Mouse (Mus musculus) heart, adult 2 months (tissue): ENCODE results near the gene Fam178b.

Experiments
- CTCF ChIP-seq: fragments of 200-600 bp; IDR thresholded peaks from 2 replicates; pipeline ENCODE4 v1.8.1; 2022; ENCODE audit warnings: antibody characterized with exemption, mild to moderate bottlenecking, moderate library complexity
- EP300 ChIP-seq: fragments of 200-500 bp; IDR thresholded peaks from 2 replicates; pipeline ENCODE4 v1.6.1; 2011; ENCODE audit warnings: low read depth, low read length, control low read depth; ENCODE audit not compliant: insufficient read depth
- POLR2A ChIP-seq: fragments of 200-500 bp; IDR thresholded peaks from 2 replicates; pipeline ENCODE4 v1.6.1; 2011; ENCODE audit warnings: mild to moderate bottlenecking, low read depth, low read length, control low read depth; ENCODE audit not compliant: insufficient read depth

DNA sequence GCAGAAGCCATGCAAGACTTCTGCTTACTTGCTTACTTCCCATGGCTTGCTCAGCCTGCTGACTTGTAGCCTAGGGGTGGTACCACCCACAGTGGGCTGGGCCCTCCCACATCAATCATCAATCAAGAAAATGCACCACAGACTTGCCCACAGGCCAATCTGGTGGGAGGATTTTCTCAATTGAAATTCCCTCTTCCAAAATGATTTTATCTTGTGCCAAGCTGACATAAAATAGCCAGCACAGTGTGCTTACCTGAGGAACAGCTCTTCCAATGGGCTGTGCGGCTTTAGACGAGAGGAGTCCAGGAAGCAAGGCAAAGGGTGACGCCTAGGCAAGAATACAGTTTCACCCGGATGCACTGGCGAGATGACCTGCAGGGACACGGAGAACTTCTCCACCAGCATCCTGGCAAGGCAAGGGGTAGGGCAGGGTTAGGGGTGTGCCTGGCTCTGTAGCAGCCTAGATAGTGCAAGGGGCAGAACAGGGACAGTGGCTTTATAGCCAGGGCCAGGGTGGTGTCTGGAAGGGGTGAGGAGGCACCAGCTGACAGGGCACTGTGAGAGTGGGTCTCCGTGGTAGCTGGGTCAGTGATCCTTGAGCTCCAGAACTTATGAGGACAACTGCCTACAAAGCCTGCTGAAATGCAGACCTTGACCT, 38.9 kb downstream of the Fam178b start:
- TF ChIP-seq CTCF (no peak), EP300 (no peak), POLR2A (no peak)
